Mouse (Mus musculus): ENCODE measurements at regions not wholly inside any gene's neighbourhood (a gene's known extent, or its start where the extent isn't known, plus 50 kb on each side); places are given as distances from the start of the nearest gene placed in this dataset.

GRCm38 (mm10) chr7:71223513-71224319 lies 127.6 kb downstream of the Gm10295 start:
- TF ChIP-seq CTCF (IDR thresholded peaks at IDR 0.05) (no peak), EP300 (IDR thresholded peaks at IDR 0.05) (no peak)
